Mouse (Mus musculus): Measurements from ENCODE around the gene Mcrip2. TPM values are rescaled to one million over a fixed set of nuclear protein-coding genes. Genes with fewer than 3 reads are reported as not detected.
A peak's percentile ranks its signal among the peaks of the same experiment; 100 is the strongest.

Mcrip2 gene
- polyA plus RNA-seq, 1 experiment from 2014 or later: 17.1 TPM

DNA sequence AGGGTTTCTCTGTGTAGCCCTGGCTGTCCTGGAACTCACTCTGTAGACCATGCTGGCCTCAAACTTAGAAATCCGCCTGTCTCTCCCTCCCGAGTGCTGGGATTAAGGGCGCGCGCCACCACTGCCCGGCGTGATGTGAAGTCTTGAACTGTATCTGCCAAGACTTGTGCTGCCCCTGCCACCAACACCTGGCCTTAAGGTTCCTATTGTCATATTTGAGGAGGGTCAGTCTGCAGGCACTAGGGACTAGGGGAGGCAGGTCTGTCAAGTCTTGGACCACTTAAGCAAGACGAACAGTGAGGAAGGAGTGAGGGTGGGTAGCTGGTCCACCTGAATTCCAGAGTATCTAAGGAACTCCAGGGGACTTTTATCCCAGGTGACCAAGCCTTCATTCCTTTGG lies 934 bp upstream of the Mcrip2 start:
- H3K4me3 ChIP-seq: no peak overlapping the region
- H3K27me3 ChIP-seq (ENCODE audit: low read depth, poor library complexity, severe bottlenecking): no peaks in the 10 kb centered on the region
- peaks cover 50% of the 10 kb centered on the region for H3K4me1 ChIP-seq
- no peak for DNase-seq (ENCODE audit: low spot score)
- H3K36me3 ChIP-seq: no peaks in the 10 kb centered on the region
- no peaks in the 10 kb centered on the region for H3K9me3 ChIP-seq (replicated peaks)
- H3K27ac ChIP-seq (replicated peaks): no peak overlapping the region
- 85% methylated on average over 8 of the region's 8 CpGs for WGBS

DNA sequence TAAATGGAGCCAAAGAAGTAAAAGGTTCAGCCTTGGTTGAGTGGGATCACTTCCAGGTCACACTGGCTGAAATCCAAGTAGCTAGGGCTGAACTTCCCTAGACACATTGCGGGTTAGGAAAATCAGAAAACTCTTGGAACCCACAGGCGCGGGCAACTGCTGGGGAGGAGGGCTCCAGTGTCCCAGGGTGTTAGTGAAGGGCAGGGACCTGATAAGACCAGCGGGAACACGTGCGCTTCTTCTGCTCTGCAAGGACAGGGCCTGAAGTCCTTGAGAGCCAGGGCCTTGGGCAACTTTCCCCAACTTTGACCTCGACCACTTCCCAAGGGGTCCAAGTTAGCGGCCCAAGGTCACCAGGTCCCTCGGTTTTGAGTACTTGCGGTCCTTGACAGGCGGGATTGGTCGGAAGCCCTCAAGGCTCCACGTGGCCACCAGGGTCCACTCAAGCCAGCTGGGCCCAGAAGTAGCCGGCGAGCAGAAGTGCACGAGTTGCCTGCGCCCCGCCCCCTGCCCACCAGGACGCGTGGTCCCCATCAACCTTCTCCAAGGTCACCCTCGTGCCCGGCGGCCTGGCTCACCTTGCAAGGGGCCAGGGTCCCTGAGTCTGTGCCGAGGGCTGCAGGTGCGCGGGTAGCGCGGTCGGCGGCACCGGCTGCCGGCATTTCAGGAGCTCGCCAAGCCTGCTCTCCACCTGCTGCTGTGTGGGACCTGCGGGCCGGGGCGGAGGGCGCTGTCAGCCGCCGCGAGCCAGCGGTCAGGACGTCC lies 546 bp downstream of the Mcrip2 start:
- peak overlapping the region; percentile 93 for H3K4me3 ChIP-seq
- peaks cover 41% of the 10 kb centered on the region for H3K4me1 ChIP-seq
- no peaks in the 10 kb centered on the region for H3K27me3 ChIP-seq (ENCODE audit: low read depth, poor library complexity, severe bottlenecking)
- no peaks in the 10 kb centered on the region for H3K9me3 ChIP-seq (replicated peaks)
- 1% methylated on average over 42 of the region's 42 CpGs for WGBS
- H3K27ac ChIP-seq (replicated peaks): peak overlapping the region; percentile 80
- no peaks in the 10 kb centered on the region for H3K36me3 ChIP-seq
- no peak for DNase-seq (ENCODE audit: low spot score)

DNA sequence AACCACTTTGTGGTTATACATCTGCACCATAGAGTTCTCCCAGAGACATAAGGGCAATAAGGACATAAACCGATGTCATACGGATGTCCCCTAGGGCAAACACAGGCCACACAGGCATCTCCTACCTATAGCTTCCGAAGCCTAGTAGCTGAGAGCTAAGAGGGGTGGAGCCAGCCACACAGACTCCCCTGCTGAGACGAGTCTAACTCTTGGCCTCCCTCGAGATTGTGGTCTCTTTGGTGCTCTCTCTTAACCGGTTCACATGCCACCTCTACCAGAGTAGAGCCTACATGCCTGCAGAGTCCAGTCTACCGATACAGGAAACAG lies 1.1 kb downstream of the Mcrip2 start:
- peak overlapping the region; percentile 80; the same call in 1 of the 2 replicates for H3K27ac ChIP-seq (replicated peaks)

DNA sequence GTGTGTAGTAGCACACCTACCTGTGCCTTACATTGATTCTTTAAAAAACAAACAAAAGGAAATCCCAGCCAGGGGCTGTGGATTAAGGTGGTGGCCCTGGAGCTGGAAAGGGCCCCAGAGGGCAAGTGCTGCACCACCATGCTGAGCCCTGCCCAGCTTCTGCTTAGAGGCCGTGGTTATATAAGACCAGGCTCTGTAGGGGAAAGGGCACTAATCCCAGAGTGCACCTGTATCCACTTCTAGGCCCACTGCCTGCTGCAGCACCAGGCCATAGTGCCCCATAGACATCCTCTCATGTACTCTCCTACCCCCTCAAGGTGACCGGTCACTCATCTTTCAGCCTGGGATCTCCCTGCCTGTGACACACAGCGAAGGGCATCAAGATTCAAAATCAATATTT lies 2.4 kb downstream of the Mcrip2 start:
- H3K27ac ChIP-seq (replicated peaks): no peak overlapping the region
- DNase-seq (ENCODE audit: low spot score): no peak
- 86% methylated on average over 3 of the region's 3 CpGs for WGBS
- H3K9me3 ChIP-seq (replicated peaks): no peaks in the 10 kb centered on the region
- H3K4me3 ChIP-seq: peak overlapping the region; percentile 11; the same call in 1 of the 2 replicates
- peaks cover 52% of the 10 kb centered on the region for H3K4me1 ChIP-seq
- H3K27me3 ChIP-seq (ENCODE audit: low read depth, poor library complexity, severe bottlenecking): no peaks in the 10 kb centered on the region
- H3K36me3 ChIP-seq: no peaks in the 10 kb centered on the region

More for the DNA sequence above, 1.1 kb downstream of the Mcrip2 start:
- Histone ChIP-seq H3K4me3 (peak overlapping the region; percentile 93), H3K36me3 (no peaks in the 10 kb centered on the region), H3K27me3 (ENCODE audit: low read depth, poor library complexity, severe bottlenecking) (no peaks in the 10 kb centered on the region), H3K9me3 (replicated peaks) (no peaks in the 10 kb centered on the region), H3K4me1 (peaks cover 39% of the 10 kb centered on the region)
- WGBS: 17% methylated on average over 7 of the region's 7 CpGs
- no peak for DNase-seq (ENCODE audit: low spot score)

DNA sequence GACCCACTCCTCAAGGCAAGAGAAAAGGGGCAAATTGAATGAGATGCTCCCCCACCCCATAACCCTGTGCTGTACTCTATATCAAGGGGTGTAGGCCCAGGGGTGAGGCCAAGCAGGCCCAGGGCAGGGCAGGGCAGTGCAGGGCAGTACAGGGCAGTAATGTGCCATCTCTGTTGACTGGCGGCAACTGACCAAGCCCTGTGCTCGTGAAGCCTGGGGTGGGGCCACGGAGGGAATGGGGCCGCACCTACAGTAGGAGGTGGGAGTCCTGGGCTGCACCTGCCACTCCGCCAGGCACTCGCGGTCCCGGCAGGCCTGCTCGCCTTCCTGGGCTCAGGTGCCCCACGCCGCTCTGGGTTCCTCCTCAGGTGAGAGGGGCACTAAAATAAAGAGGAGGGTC lies 3.3 kb downstream of the Mcrip2 start:
- no peak overlapping the region for H3K4me3 ChIP-seq
- WGBS: 94% methylated on average over 11 of the region's 11 CpGs
- peaks cover 60% of the 10 kb centered on the region for H3K4me1 ChIP-seq
- no peak for DNase-seq (ENCODE audit: low spot score)
- no peaks in the 10 kb centered on the region for H3K9me3 ChIP-seq (replicated peaks)
- no peaks in the 10 kb centered on the region for H3K36me3 ChIP-seq
- no peak overlapping the region for H3K27ac ChIP-seq (replicated peaks)
- H3K27me3 ChIP-seq (ENCODE audit: low read depth, poor library complexity, severe bottlenecking): no peaks in the 10 kb centered on the region

DNA sequence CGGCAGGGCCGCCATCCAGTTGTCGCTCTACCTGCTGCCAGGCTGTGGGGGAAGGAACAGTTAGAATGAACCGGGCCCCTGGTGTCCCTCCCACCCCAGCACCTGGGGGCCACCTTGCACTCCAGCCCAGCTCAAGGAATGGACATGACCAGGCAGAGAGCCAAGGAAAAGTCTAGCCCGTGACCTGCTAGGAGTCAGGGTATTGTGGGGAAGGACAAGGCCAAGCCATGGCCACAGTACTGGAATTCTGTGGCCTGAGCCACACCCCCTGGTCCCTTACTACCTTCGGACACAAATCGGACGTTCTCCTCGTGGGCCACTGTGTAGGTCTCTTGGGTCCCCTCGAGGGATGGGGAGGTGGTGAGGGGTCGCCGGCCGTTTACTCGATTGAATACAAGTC lies 4.3 kb downstream of the Mcrip2 start:
- Histone ChIP-seq H3K36me3 (peaks cover 3% of the 10 kb centered on the region), H3K27me3 (ENCODE audit: low read depth, poor library complexity, severe bottlenecking) (no peaks in the 10 kb centered on the region), H3K9me3 (replicated peaks) (no peaks in the 10 kb centered on the region), H3K4me3 (0 out of 2 replicates have a peak overlapping the region, but pooled peaks have one; percentile 7), H3K4me1 (peaks cover 67% of the 10 kb centered on the region), H3K27ac (replicated peaks) (no peak overlapping the region)
- 94% methylated on average over 14 of the region's 14 CpGs for WGBS
- DNase-seq (ENCODE audit: low spot score): no peak

DNA sequence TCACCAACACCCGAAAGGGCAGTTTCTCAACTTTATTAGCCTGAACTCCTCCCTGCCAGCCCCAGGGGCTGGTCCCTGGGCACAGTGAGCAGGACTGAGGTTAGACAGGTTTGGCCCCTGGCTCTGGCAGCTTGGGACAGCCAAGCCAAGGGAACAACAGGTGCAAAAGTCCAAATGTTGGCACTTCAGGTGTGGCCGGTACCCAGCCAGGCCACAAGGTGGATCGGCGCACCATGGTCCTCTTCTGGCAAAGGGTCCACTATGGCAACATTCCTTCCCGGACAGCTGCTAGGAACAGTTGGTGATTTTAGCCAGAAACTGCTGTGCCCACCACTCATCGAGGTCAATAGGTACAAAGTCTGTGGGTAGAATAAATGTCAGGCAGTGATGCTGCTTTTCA lies 4.9 kb downstream of the Mcrip2 start:
- Histone ChIP-seq H3K9me3 (replicated peaks) (no peaks in the 10 kb centered on the region), H3K36me3 (peaks cover 10% of the 10 kb centered on the region), H3K27ac (replicated peaks) (no peak overlapping the region), H3K27me3 (ENCODE audit: low read depth, poor library complexity, severe bottlenecking) (no peaks in the 10 kb centered on the region), H3K4me3 (0 out of 2 replicates have a peak overlapping the region, but pooled peaks have one; percentile 7), H3K4me1 (peaks cover 63% of the 10 kb centered on the region)
- DNase-seq (ENCODE audit: low spot score): no peak
- 94% methylated on average over 6 of the region's 6 CpGs for WGBS

DNA sequence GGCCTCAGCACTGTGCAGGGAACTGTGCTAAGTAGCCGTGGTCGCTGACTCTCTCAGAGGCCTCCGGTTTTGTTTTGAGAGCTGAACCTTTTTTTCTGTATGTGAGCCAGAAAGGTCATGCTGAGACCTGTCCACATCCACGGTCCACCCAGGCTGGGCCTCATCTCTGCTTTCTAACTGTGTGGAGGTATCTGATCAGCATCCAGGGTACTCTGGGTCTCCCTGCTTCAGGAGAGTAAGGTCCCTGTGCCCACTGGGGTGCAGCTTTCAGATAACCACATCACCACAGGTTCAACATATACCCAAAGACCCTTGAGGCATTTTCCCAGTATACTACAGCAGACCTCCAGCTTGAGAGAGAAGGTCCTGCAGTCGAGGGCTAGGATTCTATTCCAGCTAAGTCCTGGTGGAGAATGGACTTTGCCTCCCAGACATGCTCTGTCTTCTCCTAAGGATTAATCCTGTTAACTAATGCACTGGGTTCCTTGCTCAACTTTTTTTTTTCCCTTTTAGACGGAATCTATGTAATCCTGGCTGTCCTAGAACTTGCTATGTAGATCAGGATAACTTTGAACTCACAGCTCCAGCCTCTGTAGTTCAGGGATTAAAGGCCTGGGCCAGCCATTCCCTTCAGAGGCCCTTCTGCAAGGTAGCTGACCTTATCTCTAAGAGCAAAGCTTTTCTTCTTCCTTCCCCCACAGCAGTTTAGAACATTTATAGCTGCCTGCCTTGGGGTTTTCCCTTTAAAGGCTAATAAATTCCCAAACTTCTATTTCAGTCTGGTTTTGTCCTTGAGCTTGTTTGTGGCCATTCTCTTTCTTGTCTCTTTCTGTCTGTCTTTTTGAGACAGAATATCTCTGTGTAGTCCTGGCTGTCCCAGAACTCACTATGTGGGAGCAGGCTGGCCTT lies 6.6 kb downstream of the Mcrip2 start:
- WGBS: 12% methylated on average over 6 of the region's 6 CpGs
- peak overlapping the region; percentile 95 for H3K27ac ChIP-seq (replicated peaks)
- H3K27me3 ChIP-seq (ENCODE audit: low read depth, poor library complexity, severe bottlenecking): no peaks in the 10 kb centered on the region
- H3K9me3 ChIP-seq (replicated peaks): no peaks in the 10 kb centered on the region
- no peak for DNase-seq (ENCODE audit: low spot score)
- peaks cover 22% of the 10 kb centered on the region for H3K36me3 ChIP-seq
- peak overlapping the region; percentile 76 for H3K4me3 ChIP-seq
- H3K4me1 ChIP-seq: peaks cover 51% of the 10 kb centered on the region

DNA sequence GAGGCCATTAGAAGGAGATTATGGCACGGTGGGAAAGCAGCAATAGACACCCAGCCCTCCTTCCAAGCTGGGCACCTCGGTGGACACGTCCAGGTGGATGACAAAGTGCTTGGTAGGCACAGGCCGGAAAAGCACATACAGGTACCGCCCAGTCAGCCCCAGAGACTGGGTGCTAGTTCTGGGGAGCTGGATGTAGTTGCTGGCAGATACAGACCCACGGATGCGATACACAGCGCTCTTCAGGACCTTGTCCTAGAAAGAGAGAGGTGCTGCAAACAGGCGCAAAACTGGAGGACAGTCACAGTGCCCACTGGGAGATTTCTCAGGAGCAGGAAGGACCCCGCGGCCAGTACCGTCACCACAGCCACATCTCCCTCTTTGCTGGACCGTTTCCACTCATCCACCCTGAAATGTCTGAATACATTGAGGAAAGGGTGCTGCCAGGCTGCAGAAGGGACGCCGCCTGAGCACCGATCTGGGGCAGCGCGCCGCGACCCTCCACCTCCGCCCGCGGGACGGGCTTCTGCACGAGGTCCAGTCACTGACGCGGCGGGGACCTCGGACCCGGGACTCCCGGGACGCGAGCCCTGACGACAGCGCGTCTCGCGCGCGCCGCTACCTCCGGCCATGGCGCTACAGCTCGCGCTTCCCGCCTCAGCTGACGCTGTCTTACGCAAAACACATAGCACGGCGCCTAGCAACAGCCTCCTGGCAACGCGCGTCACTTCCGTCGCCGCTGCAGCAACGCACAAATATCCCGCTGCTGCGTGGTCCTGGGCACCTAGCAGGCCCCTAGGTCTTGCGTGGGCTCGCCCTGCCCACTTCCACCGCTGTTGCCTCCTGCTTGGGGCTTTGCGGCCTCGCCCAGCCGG lies 7.5 kb downstream of the Mcrip2 start, which contains the start of gene Wdr90:
Wdr90 (minus strand) TSS at position 670 of the 872 bp plus-strand sequence.
- Histone ChIP-seq H3K4me1 (peaks cover 43% of the 10 kb centered on the region), H3K27me3 (ENCODE audit: low read depth, poor library complexity, severe bottlenecking) (no peaks in the 10 kb centered on the region)
- DNase-seq (ENCODE audit: low spot score): peak; percentile 94

DNA sequence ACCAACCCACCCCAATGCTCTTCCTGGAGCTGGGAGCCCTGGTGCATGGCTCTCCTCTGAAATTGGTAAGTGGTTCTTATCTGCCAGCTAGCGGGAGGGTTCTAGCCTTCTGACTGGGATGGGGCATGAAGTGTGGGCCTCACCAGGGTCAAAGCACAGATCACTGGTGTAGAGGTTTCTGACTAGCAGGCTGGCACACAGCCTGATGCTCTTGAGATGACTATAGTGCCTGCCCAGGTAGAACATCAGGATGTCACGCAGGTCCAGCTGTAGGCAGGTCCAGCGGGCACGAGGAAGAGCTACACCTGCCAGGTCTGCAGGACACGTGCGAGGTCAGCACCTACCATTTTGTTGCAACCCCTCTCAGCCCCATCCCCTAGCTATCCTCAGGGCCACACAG lies 8.3 kb downstream of the Mcrip2 start:
- Histone ChIP-seq H3K9me3 (replicated peaks) (no peaks in the 10 kb centered on the region), H3K4me1 (peaks cover 40% of the 10 kb centered on the region), H3K36me3 (peaks cover 37% of the 10 kb centered on the region), H3K27me3 (ENCODE audit: low read depth, poor library complexity, severe bottlenecking) (no peaks in the 10 kb centered on the region), H3K27ac (replicated peaks) (peak overlapping the region; percentile 95), H3K4me3 (peak overlapping the region; percentile 76)
- WGBS: 92% methylated on average over 6 of the region's 6 CpGs
- DNase-seq (ENCODE audit: low spot score): no peak

More for the DNA sequence above, 7.5 kb downstream of the Mcrip2 start, which contains the start of gene Wdr90:
- 4% methylated on average over 65 of the region's 65 CpGs for WGBS
- H3K9me3 ChIP-seq (replicated peaks): no peaks in the 10 kb centered on the region
- H3K4me3 ChIP-seq: peak within 1 kb of the TSS; percentile 76
- H3K36me3 ChIP-seq: peaks cover 28% of the 10 kb centered on the region
- H3K27ac ChIP-seq (replicated peaks): peak within 1 kb of the TSS; percentile 95

DNA sequence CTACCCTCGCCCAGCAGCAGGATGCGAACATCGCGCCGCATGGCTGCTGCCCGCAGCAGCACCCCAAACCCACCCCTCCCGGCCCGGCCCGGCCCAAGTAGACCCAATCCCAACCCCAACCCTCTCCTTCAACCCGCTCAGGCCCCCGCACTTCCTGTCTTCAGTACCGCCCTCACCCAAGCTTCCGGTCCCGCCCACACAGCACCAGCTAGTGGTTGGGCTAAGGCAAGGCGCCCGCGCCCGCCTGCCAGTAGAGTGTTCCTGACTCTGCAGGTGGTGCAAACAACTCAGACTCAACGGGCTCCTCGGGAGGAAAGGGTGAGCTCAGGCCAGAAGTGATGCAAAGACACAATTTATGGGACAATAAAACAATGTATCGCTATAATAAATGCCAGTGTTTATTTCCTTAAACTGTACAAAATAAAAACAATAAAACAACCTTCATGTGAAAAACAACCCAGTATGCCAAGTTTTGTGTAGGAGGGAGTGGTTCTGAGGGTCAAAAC lies 24.1 kb downstream of the Mcrip2 start, which contains the start of gene Rhot2:
Rhot2 (minus strand) TSS at position 456 of the 506 bp plus-strand sequence.
- peaks cover 26% of the 10 kb centered on the region for H3K4me1 ChIP-seq
- H3K27ac ChIP-seq (replicated peaks): peak within 1 kb of the TSS; percentile 92
- H3K9me3 ChIP-seq (replicated peaks): no peaks in the 10 kb centered on the region
- peaks cover 85% of the 10 kb centered on the region for H3K36me3 ChIP-seq
- no peaks in the 10 kb centered on the region for H3K27me3 ChIP-seq (ENCODE audit: low read depth, poor library complexity, severe bottlenecking)
- DNase-seq (ENCODE audit: low spot score): peak; percentile 95
- H3K4me3 ChIP-seq: peak within 1 kb of the TSS; percentile 81
- WGBS: under 1% methylated on average over 21 of the region's 21 CpGs
